Mouse (Mus musculus) stomach, postnatal 0 days (tissue): ENCODE results near the gene Prkag2. TPM values are rescaled to one million over a fixed set of nuclear protein-coding genes. Genes with fewer than 3 reads are reported as not detected.

Source experiments
- ATAC-seq: fragments of 200-750 bp; cut with Nextera tagmentation; 2 replicates; pipeline ENCODE4 v1.8.0; 2017; ENCODE audit not compliant: low FRiP score, low TSS enrichment
- DNase-seq: peaks from one replicate; pipeline ENCODE4 v3.0.0-alpha.2; 2016; ENCODE audit warnings: low spot score
- H3K27ac ChIP-seq: fragments of 300-500 bp; sonication (generic); replicated peaks from 2 replicates; pipeline ENCODE4 v1.5.1; 2014; ENCODE audit warnings: mild to moderate bottlenecking, control low read depth
- H3K27me3 ChIP-seq: fragments of 300-500 bp; sonication (generic); 2 replicates; pipeline ENCODE4 v1.6.1; 2014; ENCODE audit warnings: low read length; ENCODE audit not compliant: control insufficient read depth, insufficient read depth
- H3K36me3 ChIP-seq: fragments of 300-500 bp; sonication (generic); 2 replicates; pipeline ENCODE4 v1.6.1; 2014; ENCODE audit warnings: low read length, mixed read lengths; ENCODE audit not compliant: control insufficient read depth, insufficient read depth
- H3K4me1 ChIP-seq: fragments of 300-500 bp; sonication (generic); replicated peaks from 2 replicates; pipeline ENCODE4 v1.6.1; 2014; ENCODE audit warnings: antibody characterized with exemption; ENCODE audit not compliant: control insufficient read depth, insufficient read depth
- H3K4me2 ChIP-seq: fragments of 300-500 bp; sonication (generic); replicated peaks from 2 replicates; pipeline ENCODE4 v1.6.1; 2014; ENCODE audit warnings: low read depth, mild to moderate bottlenecking, control low read depth, moderate library complexity
- H3K4me3 ChIP-seq: fragments of 300-500 bp; sonication (generic); 2 replicates; pipeline ENCODE4 v1.5.1; 2014; ENCODE audit warnings: low read depth, low read length, control low read depth
- H3K9ac ChIP-seq: fragments of 300-500 bp; sonication (generic); 2 replicates; pipeline ENCODE4 v1.6.1; 2014; ENCODE audit warnings: mild to moderate bottlenecking, low read length, control low read depth, mixed read lengths
- H3K9me3 ChIP-seq: fragments of 300-500 bp; sonication (generic); 2 replicates; pipeline ENCODE4 v1.6.1; 2016; ENCODE audit warnings: low read length; ENCODE audit not compliant: control insufficient read depth
- CTCF ChIP-seq: IDR thresholded peaks from 2 replicates; pipeline ENCODE4 v1.5.1; 2016; ENCODE audit warnings: antibody characterized with exemption, low read depth, mild to moderate bottlenecking, moderate library complexity
- EP300 ChIP-seq: optimal IDR thresholded peaks from 2 replicates; pipeline ENCODE3; 2016; ENCODE audit warnings: antibody characterized with exemption
- WGBS: fragments of 180-500 bp; shearing (Covaris S2); extraction: QIAGEN DNeasy Blood & Tissue Kit; methylation state at CpG from one replicate; pipeline ENCODE4 v1.1.7; 2014; 5-methylcytosine and 5-hydroxymethylcytosine counted together
- polyA plus RNA-seq: library from polyadenylated mRNA; unstranded; fragments of >200 nt; fragmentation: Nextera tagmentation; extraction: Ambion mirVana; gene quantifications from 2 replicates; pipeline ENCODE4 v1.2.1, GENCODE M21; 2015

Gene Prkag2
- polyA plus RNA-seq, 1 experiment from 2014 or later = 33.9 TPM

- 0 out of 2 replicates have a peak, but pooled peaks have one; percentile 19 for ATAC-seq
Measured at GRCm38 (mm10) chr5:24902835-24903234, 197.6 kb downstream of the Prkag2 start.

GRCm38 (mm10) chr5:24895606-24896005 lies 204.8 kb downstream of the Prkag2 start:
- Histone ChIP-seq H3K9me3 (no peaks in the 10 kb centered on the region), H3K9ac (no peak overlapping the region), H3K27me3 (no peaks in the 10 kb centered on the region), H3K4me1 (no peaks in the 10 kb centered on the region), H3K36me3 (no peaks in the 10 kb centered on the region), H3K4me2 (no peak overlapping the region), H3K4me3 (no peak overlapping the region), H3K27ac (no peak overlapping the region)
- no peak for ATAC-seq
- no peak for DNase-seq
- WGBS = 95% methylated on average over 4 of the region's 4 CpGs
- TF ChIP-seq CTCF = no peak
- no peak for TF ChIP-seq EP300

More at GRCm38 (mm10) chr5:24902835-24903234, 197.6 kb downstream of the Prkag2 start:
- H3K4me2 ChIP-seq = no peak overlapping the region
- TF ChIP-seq CTCF = peak; percentile 75
- no peak for TF ChIP-seq EP300
- WGBS = 36% methylated on average over 4 of the region's 4 CpGs
- H3K27ac ChIP-seq = no peak overlapping the region
- no peaks in the 10 kb centered on the region for H3K36me3 ChIP-seq
- no peaks in the 10 kb centered on the region for H3K27me3 ChIP-seq
- H3K4me3 ChIP-seq = no peak overlapping the region
- H3K4me1 ChIP-seq = no peaks in the 10 kb centered on the region; the same call in 1 of the 2 replicates
- H3K9me3 ChIP-seq = no peaks in the 10 kb centered on the region
- peak; percentile 31 for DNase-seq
- no peak overlapping the region for H3K9ac ChIP-seq

GRCm38 (mm10) chr5:24894814-24895213 lies 205.6 kb downstream of the Prkag2 start:
- TF ChIP-seq EP300 = no peak
- ATAC-seq (no peak), DNase-seq (no peak)
- Histone ChIP-seq H3K4me3 (no peak overlapping the region), H3K36me3 (no peaks in the 10 kb centered on the region), H3K9ac (no peak overlapping the region), H3K4me2 (no peak overlapping the region), H3K27me3 (no peaks in the 10 kb centered on the region), H3K4me1 (no peaks in the 10 kb centered on the region), H3K9me3 (no peaks in the 10 kb centered on the region), H3K27ac (no peak overlapping the region)
- WGBS = 50% methylated on average over 1 of the region's 1 CpGs

GRCm38 (mm10) chr5:24892461-24892860 lies 208.0 kb downstream of the Prkag2 start:
- H3K4me3 ChIP-seq = no peak overlapping the region
- no peaks in the 10 kb centered on the region for H3K9me3 ChIP-seq
- no peak for ATAC-seq
- 88% methylated on average over 11 of the region's 11 CpGs for WGBS
- TF ChIP-seq EP300 (no peak), CTCF (no peak)
- H3K4me2 ChIP-seq = no peak overlapping the region
- H3K36me3 ChIP-seq = 0 out of 2 replicates have a peak, but pooled peaks cover 2% of the 10 kb centered on the region
- no peaks in the 10 kb centered on the region for H3K4me1 ChIP-seq
- H3K9ac ChIP-seq = no peak overlapping the region
- DNase-seq = no peak
- no peak overlapping the region for H3K27ac ChIP-seq
- no peaks in the 10 kb centered on the region for H3K27me3 ChIP-seq

GRCm38 (mm10) chr5:24889860-24890259 lies 210.6 kb downstream of the Prkag2 start:
- no peak overlapping the region for H3K4me3 ChIP-seq
- H3K27me3 ChIP-seq = no peaks in the 10 kb centered on the region
- TF ChIP-seq EP300 = no peak
- H3K36me3 ChIP-seq = peaks cover 17% of the 10 kb centered on the region
- WGBS = 64% methylated on average over 9 of the region's 9 CpGs
- H3K4me2 ChIP-seq = no peak overlapping the region
- no peak overlapping the region for H3K27ac ChIP-seq
- H3K9ac ChIP-seq = 0 out of 2 replicates have a peak overlapping the region, but pooled peaks have one; percentile 23
- H3K9me3 ChIP-seq = no peaks in the 10 kb centered on the region
- no peaks in the 10 kb centered on the region for H3K4me1 ChIP-seq
- ATAC-seq (no peak), DNase-seq (no peak)

- TF ChIP-seq CTCF (no peak), EP300 (no peak)
- ATAC-seq (no peak), DNase-seq (no peak)
- Histone ChIP-seq H3K4me2 (no peak overlapping the region), H3K9ac (no peak overlapping the region), H3K36me3 (peaks cover 18% of the 10 kb centered on the region), H3K9me3 (no peaks in the 10 kb centered on the region), H3K4me3 (no peak overlapping the region), H3K27me3 (no peaks in the 10 kb centered on the region), H3K27ac (no peak overlapping the region), H3K4me1 (no peaks in the 10 kb centered on the region)
- WGBS = 85% methylated on average over 11 of the region's 11 CpGs
Measured at GRCm38 (mm10) chr5:24888874-24889591, 211.4 kb downstream of the Prkag2 start.
